Mouse (Mus musculus) kidney, postnatal 0 days (tissue): ENCODE measurements around the gene Bpifb1. TPM values are rescaled to one million over a fixed set of nuclear protein-coding genes. Genes with fewer than 3 reads are reported as not detected.
"Not testable (repeated sequence)": the region's sequence is repeated elsewhere in the genome, so short reads cannot be mapped to it uniquely, and the experiment has no call there.

Experiments
- ATAC-seq: fragments of 200-750 bp; cut with Nextera tagmentation; replicated peaks from 2 replicates; pipeline ENCODE4 v1.8.0; 2017; ENCODE audit warnings: low read depth, moderate number of reproducible peaks, moderate TSS enrichment, moderate library complexity; ENCODE audit not compliant: low FRiP score
- DNase-seq: peaks from one replicate; pipeline ENCODE4 v3.0.0-alpha.2; 2016; ENCODE audit warnings: low spot score
- H3K27ac ChIP-seq: fragments of 300-500 bp; sonication (generic); 2 replicates; pipeline ENCODE4 v1.5.1; 2014; ENCODE audit warnings: mild to moderate bottlenecking
- H3K27me3 ChIP-seq: fragments of 300-500 bp; sonication (generic); 2 replicates; pipeline ENCODE4 v1.6.1; 2014; ENCODE audit warnings: low read length, mixed read lengths; ENCODE audit not compliant: insufficient read depth
- H3K36me3 ChIP-seq: fragments of 300-500 bp; sonication (generic); 2 replicates; pipeline ENCODE4 v1.6.1; 2014; ENCODE audit warnings: low read length, mixed read lengths; ENCODE audit not compliant: insufficient read depth
- H3K4me1 ChIP-seq: fragments of 300-500 bp; sonication (generic); replicated peaks from 2 replicates; pipeline ENCODE4 v1.6.1; 2014; ENCODE audit warnings: antibody characterized with exemption, low read length, mixed read lengths; ENCODE audit not compliant: insufficient read depth
- H3K4me2 ChIP-seq: fragments of 300-500 bp; sonication (generic); 2 replicates; pipeline ENCODE4 v1.6.1; 2014; ENCODE audit warnings: mild to moderate bottlenecking, low read length, moderate library complexity, mixed read lengths
- H3K4me3 ChIP-seq: fragments of 300-500 bp; sonication (generic); replicated peaks from 2 replicates; pipeline ENCODE4 v1.5.1; 2014; ENCODE audit warnings: low read depth, low read length
- H3K9ac ChIP-seq: fragments of 300-500 bp; sonication (generic); 2 replicates; pipeline ENCODE4 v1.6.1; 2014; ENCODE audit warnings: low read depth, low read length
- H3K9me3 ChIP-seq: fragments of 300-500 bp; sonication (generic); replicated peaks from 2 replicates; pipeline ENCODE4 v1.6.1; 2016; ENCODE audit warnings: low read length, inconsistent platforms, mixed read lengths
- CTCF ChIP-seq: IDR thresholded peaks from 2 replicates; pipeline ENCODE4 v1.5.1; 2016; ENCODE audit warnings: antibody characterized with exemption, low read depth, mild to moderate bottlenecking, moderate library complexity
- WGBS: fragments of 180-500 bp; shearing (Covaris S2); extraction: QIAGEN DNeasy Blood & Tissue Kit; methylation state at CpG from one replicate; pipeline ENCODE4 v1.1.7; 2014; 5-methylcytosine and 5-hydroxymethylcytosine counted together
- polyA plus RNA-seq: library from polyadenylated mRNA; unstranded; fragments of >200 nt; fragmentation: Nextera tagmentation; extraction: Ambion mirVana; gene quantifications from 2 replicates; pipeline ENCODE4 v1.2.1, GENCODE M21; 2015

The Bpifb1 gene
- polyA plus RNA-seq, 1 experiment from 2014 or later = 0.14 TPM

- H3K9ac ChIP-seq = no peak within 1 kb of the TSS
- WGBS = 2% methylated on average over 14 of the region's 14 CpGs
- peak; percentile 71 for ATAC-seq
- H3K36me3 ChIP-seq = no peaks in the 10 kb centered on the region
- H3K4me2 ChIP-seq = peak within 1 kb of the TSS; percentile 9
- 0 out of 2 replicates have a peak, but pooled peaks cover 9% of the 10 kb centered on the region for H3K4me1 ChIP-seq
- H3K27me3 ChIP-seq = no peaks in the 10 kb centered on the region
- peak; percentile 72 for DNase-seq
- H3K9me3 ChIP-seq = no peaks in the 10 kb centered on the region
- no peak within 1 kb of the TSS for H3K4me3 ChIP-seq
- no peak within 1 kb of the TSS for H3K27ac ChIP-seq
- TF ChIP-seq CTCF = no peak
Measured at GRCm38 (mm10) chr2:154223265-154223916, 32.8 kb downstream of the Bpifb1 start, which contains the start of gene Bpifb5. TSS of gene Bpifb5 (plus strand) at chr2:154223742.

GRCm38 (mm10) chr2:154223917-154224273, 33.3 kb downstream of the Bpifb1 start:
- WGBS = 15% methylated on average over 2 of the region's 2 CpGs
- DNase-seq (peak; percentile 77), ATAC-seq (peak; percentile 70)
- no peaks in the 10 kb centered on the region for H3K36me3 ChIP-seq
- no peak for TF ChIP-seq CTCF
- no peaks in the 10 kb centered on the region for H3K9me3 ChIP-seq
- H3K9ac ChIP-seq = no peak overlapping the region
- 0 out of 2 replicates have a peak, but pooled peaks cover 9% of the 10 kb centered on the region for H3K4me1 ChIP-seq
- H3K27me3 ChIP-seq = no peaks in the 10 kb centered on the region
- no peak overlapping the region for H3K4me3 ChIP-seq
- no peak overlapping the region for H3K27ac ChIP-seq
- H3K4me2 ChIP-seq = no peak overlapping the region

DNA sequence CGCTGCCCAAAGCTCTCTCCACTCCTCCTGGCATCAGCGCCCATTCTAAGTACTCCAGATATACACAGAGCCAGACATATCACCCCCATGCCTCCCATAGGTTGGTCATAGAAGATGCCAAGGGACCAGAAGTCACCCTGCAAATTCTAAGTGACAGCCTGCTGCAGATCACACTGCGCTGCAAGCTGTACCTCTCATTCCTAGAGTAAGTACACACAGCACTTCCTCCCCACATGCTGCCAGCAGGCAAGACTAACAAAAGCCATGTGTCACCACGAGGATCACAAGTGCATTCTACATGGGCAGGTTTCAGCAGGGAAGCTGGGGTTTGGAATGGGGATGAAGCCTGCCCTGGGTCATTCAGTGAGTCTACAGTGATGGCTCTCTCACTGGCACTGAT, 36.4 kb downstream of the Bpifb1 start:
- H3K27me3 ChIP-seq = no peaks in the 10 kb centered on the region
- H3K9me3 ChIP-seq = no peaks in the 10 kb centered on the region
- H3K4me2 ChIP-seq = no peak overlapping the region
- no peak for ATAC-seq
- no peak for DNase-seq
- no peaks in the 10 kb centered on the region for H3K36me3 ChIP-seq
- 72% methylated on average over 4 of the region's 4 CpGs for WGBS
- H3K27ac ChIP-seq = no peak overlapping the region
- TF ChIP-seq CTCF = no peak
- 0 out of 2 replicates have a peak, but pooled peaks cover 9% of the 10 kb centered on the region for H3K4me1 ChIP-seq
- H3K4me3 ChIP-seq = no peak overlapping the region
- H3K9ac ChIP-seq = no peak overlapping the region

DNA sequence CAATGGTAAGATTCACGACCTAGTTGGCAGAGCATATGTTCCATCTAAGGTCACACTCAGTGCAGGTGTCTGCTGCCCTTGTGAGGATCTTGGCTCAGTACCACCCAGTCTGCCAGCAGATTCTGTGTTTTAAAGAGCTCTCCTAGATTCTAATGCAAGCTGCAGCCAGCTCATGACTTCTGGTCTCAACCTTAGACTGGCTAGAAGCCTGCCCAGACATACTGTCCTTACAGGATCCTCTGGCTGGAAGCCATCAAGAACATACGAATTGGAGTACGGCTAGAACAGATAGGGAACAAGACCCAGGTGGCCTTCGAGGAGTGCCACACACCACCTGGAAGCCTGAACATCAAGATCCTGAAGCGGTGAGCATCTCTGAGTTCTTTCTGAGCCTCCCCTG, 37.2 kb downstream of the Bpifb1 start:
- Histone ChIP-seq H3K27me3 (no peaks in the 10 kb centered on the region), H3K9ac (no peak overlapping the region), H3K36me3 (no peaks in the 10 kb centered on the region), H3K9me3 (no peaks in the 10 kb centered on the region), H3K4me1 (0 out of 2 replicates have a peak, but pooled peaks cover 9% of the 10 kb centered on the region), H3K27ac (no peak overlapping the region), H3K4me2 (no peak overlapping the region), H3K4me3 (no peak overlapping the region)
- 86% methylated on average over 5 of the region's 5 CpGs for WGBS
- DNase-seq = no peak
- no peak for ATAC-seq
- no peak for TF ChIP-seq CTCF

GRCm38 (mm10) chr2:154233426-154233825, 42.8 kb downstream of the Bpifb1 start:
- DNase-seq (no peak), ATAC-seq (no peak)
- Histone ChIP-seq H3K4me3 (no peak overlapping the region), H3K27ac (no peak overlapping the region), H3K9ac (no peak overlapping the region), H3K9me3 (no peaks in the 10 kb centered on the region), H3K36me3 (no peaks in the 10 kb centered on the region), H3K27me3 (no peaks in the 10 kb centered on the region), H3K4me1 (no peaks in the 10 kb centered on the region), H3K4me2 (no peak overlapping the region)
- TF ChIP-seq CTCF = no peak
- 94% methylated on average over 6 of the region's 6 CpGs for WGBS

DNA sequence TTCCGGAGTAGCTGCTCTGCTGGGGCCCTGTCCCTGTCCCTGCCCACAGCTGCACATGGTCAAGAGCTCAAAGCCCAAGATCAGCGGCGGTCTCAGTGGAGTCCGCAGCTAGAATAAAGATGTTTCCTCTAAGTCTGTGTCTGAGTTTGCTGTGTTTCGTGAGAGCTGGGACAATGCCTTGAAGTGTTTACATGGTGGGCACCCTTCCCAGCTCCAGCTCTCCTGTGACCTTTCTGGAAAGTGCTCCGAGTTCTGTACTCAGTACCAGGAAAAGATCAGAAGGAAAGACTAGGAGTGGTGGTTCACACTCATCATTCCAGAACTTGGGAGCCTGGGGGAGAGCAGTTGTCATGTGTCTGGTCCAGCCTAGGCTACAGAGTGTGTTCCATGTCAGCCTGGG, 50.2 kb downstream of the Bpifb1 start:
- WGBS = 85% methylated on average over 6 of the region's 6 CpGs
- no peak for ATAC-seq
- no peak overlapping the region for H3K4me3 ChIP-seq
- no peaks in the 10 kb centered on the region for H3K4me1 ChIP-seq
- no peak overlapping the region for H3K4me2 ChIP-seq
- H3K9ac ChIP-seq = no peak overlapping the region
- no peak overlapping the region for H3K27ac ChIP-seq
- no peaks in the 10 kb centered on the region for H3K9me3 ChIP-seq
- no peak for DNase-seq
- TF ChIP-seq CTCF = no peak
- no peaks in the 10 kb centered on the region for H3K36me3 ChIP-seq
- H3K27me3 ChIP-seq = no peaks in the 10 kb centered on the region

DNA sequence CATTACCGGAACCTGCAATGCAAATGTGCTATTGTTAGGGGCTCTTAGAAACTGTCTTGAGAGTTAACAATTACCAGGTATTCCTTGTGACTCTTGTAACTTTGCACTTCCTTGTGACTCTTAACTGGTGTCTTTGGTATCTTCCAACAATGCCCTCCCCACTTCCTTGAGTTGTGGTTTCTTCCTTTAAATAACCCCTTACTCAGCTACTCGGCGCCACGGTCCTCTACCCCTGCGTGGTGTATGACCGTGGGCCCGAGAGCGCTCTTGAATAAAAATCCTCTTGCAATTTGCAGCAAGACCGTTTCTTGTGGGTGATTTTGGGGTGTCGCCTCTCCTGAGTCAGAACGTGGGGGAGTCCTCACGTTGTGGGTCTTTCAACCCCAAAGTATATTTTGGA, 52.1 kb downstream of the Bpifb1 start:
- not testable (repeated sequence) for H3K9me3 ChIP-seq, H3K27me3 ChIP-seq, H3K27ac ChIP-seq, H3K9ac ChIP-seq, H3K4me2 ChIP-seq, ATAC-seq, H3K36me3 ChIP-seq, H3K4me3 ChIP-seq, H3K4me1 ChIP-seq, DNase-seq
- WGBS = 94% methylated on average over 11 of the region's 12 CpGs
